Mouse (Mus musculus) embryonic facial prominence, embryonic 10.5 days (tissue): ENCODE measurements around the gene Gm9817. TPM values are rescaled to one million over a fixed set of nuclear protein-coding genes. Genes with fewer than 3 reads are reported as not detected.

Experiments used
- DNase-seq: peaks from one replicate; pipeline ENCODE4 v3.0.0-alpha.2; 2017; ENCODE audit warnings: low spot score
- H3K27ac ChIP-seq: fragments of 300-500 bp; sonication (generic); replicated peaks from 2 replicates; pipeline ENCODE4 v1.5.1; 2016; ENCODE audit warnings: mild to moderate bottlenecking
- H3K27me3 ChIP-seq: fragments of 300-500 bp; sonication (generic); replicated peaks from 2 replicates; pipeline ENCODE4 v1.6.1; 2016; ENCODE audit warnings: low read depth, mild to moderate bottlenecking; ENCODE audit not compliant: poor library complexity, severe bottlenecking
- H3K36me3 ChIP-seq: fragments of 300-500 bp; sonication (generic); replicated peaks from 2 replicates; pipeline ENCODE4 v1.6.1; 2016; ENCODE audit warnings: mild to moderate bottlenecking, moderate library complexity
- H3K4me1 ChIP-seq: fragments of 300-500 bp; sonication (generic); 2 replicates; pipeline ENCODE4 v1.6.1; 2016
- H3K4me3 ChIP-seq: fragments of 300-500 bp; sonication (generic); 2 replicates; pipeline ENCODE4 v1.5.1; 2016; ENCODE audit warnings: mild to moderate bottlenecking, moderate library complexity
- H3K9me3 ChIP-seq: fragments of 300-500 bp; sonication (generic); 2 replicates; pipeline ENCODE4 v1.6.1; 2016; ENCODE audit warnings: mild to moderate bottlenecking
- WGBS: fragments of 180-500 bp; shearing (Covaris S2); methylation state at CpG from one replicate; pipeline ENCODE4 v1.1.7; 2016; 5-methylcytosine and 5-hydroxymethylcytosine counted together
- polyA plus RNA-seq: library from polyadenylated mRNA; unstranded; fragments of >200 nt; fragmentation: Nextera tagmentation; extraction: Ambion mirVana; gene quantifications from 2 replicates; pipeline ENCODE4 v1.2.1, GENCODE M21; 2016

Gm9817 gene
- polyA plus RNA-seq, 1 experiment from 2014 or later, result not detected

GRCm38 (mm10) chr13:45052805-45053204 lies 25.7 kb upstream of the Gm9817 start:
- Histone ChIP-seq H3K9me3 (no peaks in the 10 kb centered on the region), H3K27me3 (no peaks in the 10 kb centered on the region), H3K4me1 (peaks cover 5% of the 10 kb centered on the region), H3K4me3 (no peak overlapping the region), H3K36me3 (no peaks in the 10 kb centered on the region), H3K27ac (no peak overlapping the region)
- no peak for DNase-seq
- WGBS, result 85% methylated on average over 7 of the region's 7 CpGs

DNA sequence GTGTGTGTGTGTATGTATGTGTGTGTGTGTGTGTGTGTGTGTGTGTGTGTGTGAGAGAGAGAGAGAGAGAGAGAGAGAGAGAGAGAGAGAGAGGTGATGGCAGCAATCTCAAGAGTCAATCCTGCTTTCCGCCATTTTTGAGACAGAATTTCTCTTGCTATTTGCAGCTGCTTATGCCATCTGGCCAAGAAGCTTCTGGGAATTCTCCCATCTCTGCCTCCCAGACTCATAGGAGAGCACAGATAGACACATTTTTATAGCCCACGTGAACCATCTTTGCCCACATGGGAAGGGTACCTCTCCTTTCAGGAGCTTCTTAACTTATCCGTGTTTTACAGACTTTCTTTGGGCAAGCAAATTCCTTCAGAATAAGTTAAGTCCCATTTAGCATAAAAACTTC lies 24.6 kb upstream of the Gm9817 start:
- no peak overlapping the region for H3K27ac ChIP-seq
- peaks cover 5% of the 10 kb centered on the region for H3K4me1 ChIP-seq
- no peaks in the 10 kb centered on the region for H3K9me3 ChIP-seq
- no peak overlapping the region for H3K4me3 ChIP-seq
- H3K27me3 ChIP-seq, result no peaks in the 10 kb centered on the region
- 88% methylated on average over 3 of the region's 3 CpGs for WGBS
- H3K36me3 ChIP-seq, result no peaks in the 10 kb centered on the region
- no peak for DNase-seq

GRCm38 (mm10) chr13:45059206-45059605 lies 19.3 kb upstream of the Gm9817 start:
- DNase-seq, result no peak
- Histone ChIP-seq H3K4me3 (no peak overlapping the region), H3K27ac (no peak overlapping the region), H3K27me3 (no peaks in the 10 kb centered on the region), H3K4me1 (no peaks in the 10 kb centered on the region), H3K9me3 (no peaks in the 10 kb centered on the region), H3K36me3 (no peaks in the 10 kb centered on the region)
- 88% methylated on average over 17 of the region's 17 CpGs for whole genome bisulfite sequencing

GRCm38 (mm10) chr13:45063146-45063545 lies 15.3 kb upstream of the Gm9817 start:
- Histone ChIP-seq H3K27ac (no peak overlapping the region), H3K4me1 (no peaks in the 10 kb centered on the region), H3K36me3 (no peaks in the 10 kb centered on the region), H3K27me3 (no peaks in the 10 kb centered on the region), H3K9me3 (no peaks in the 10 kb centered on the region), H3K4me3 (no peak overlapping the region)
- no peak for DNase-seq
- WGBS, result 82% methylated on average over 5 of the region's 5 CpGs

DNA sequence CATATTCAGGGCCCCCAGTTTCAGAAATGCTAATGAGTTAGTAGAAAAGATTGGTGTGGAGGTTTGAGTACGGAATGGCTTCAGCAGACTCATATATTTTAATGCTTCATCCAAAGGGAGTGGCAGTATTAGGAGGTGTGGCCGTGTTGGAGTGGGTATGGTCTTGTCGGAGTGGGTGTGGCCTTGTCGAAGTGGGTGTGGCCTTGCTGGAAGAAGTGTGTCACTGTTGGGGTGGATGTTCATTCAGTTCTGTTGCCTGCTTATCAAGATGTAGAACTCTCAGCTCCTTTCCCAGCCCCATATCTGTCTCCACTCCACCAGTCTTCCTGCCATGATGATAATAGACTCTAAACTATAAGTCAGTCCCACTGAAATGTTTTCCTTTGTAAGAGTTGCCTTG lies 13.5 kb upstream of the Gm9817 start:
- H3K9me3 ChIP-seq, result no peaks in the 10 kb centered on the region
- H3K36me3 ChIP-seq, result no peaks in the 10 kb centered on the region
- DNase-seq, result no peak
- no peak overlapping the region for H3K4me3 ChIP-seq
- no peaks in the 10 kb centered on the region for H3K27me3 ChIP-seq
- no peak overlapping the region for H3K27ac ChIP-seq
- WGBS, result 90% methylated on average over 4 of the region's 4 CpGs
- no peaks in the 10 kb centered on the region for H3K4me1 ChIP-seq

GRCm38 (mm10) chr13:45070366-45070765 lies 8.1 kb upstream of the Gm9817 start:
- H3K36me3 ChIP-seq, result no peaks in the 10 kb centered on the region
- no peak for DNase-seq
- peaks cover 6% of the 10 kb centered on the region; the same call in 1 of the 2 replicates for H3K27me3 ChIP-seq
- H3K4me1 ChIP-seq, result no peaks in the 10 kb centered on the region
- H3K9me3 ChIP-seq, result no peaks in the 10 kb centered on the region
- no peak overlapping the region for H3K4me3 ChIP-seq
- no peak overlapping the region for H3K27ac ChIP-seq
- 93% methylated on average over 6 of the region's 6 CpGs for WGBS

GRCm38 (mm10) chr13:45075012-45075411 lies 3.5 kb upstream of the Gm9817 start:
- no peak overlapping the region for H3K27ac ChIP-seq
- H3K4me1 ChIP-seq, result no peaks in the 10 kb centered on the region
- H3K36me3 ChIP-seq, result no peaks in the 10 kb centered on the region
- H3K27me3 ChIP-seq, result peaks cover 32% of the 10 kb centered on the region
- H3K4me3 ChIP-seq, result no peak overlapping the region
- no peaks in the 10 kb centered on the region for H3K9me3 ChIP-seq
- DNase-seq, result no peak

- DNase-seq, result no peak
- Histone ChIP-seq H3K27ac (no peak overlapping the region), H3K27me3 (peaks cover 34% of the 10 kb centered on the region), H3K4me3 (no peak overlapping the region), H3K4me1 (no peaks in the 10 kb centered on the region), H3K36me3 (no peaks in the 10 kb centered on the region), H3K9me3 (0 out of 2 replicates have a peak, but pooled peaks cover 4% of the 10 kb centered on the region)
- WGBS, result 95% methylated on average over 2 of the region's 2 CpGs
These were observed 2.8 kb upstream of the Gm9817 start for GRCm38 (mm10) chr13:45075715-45076114.

DNA sequence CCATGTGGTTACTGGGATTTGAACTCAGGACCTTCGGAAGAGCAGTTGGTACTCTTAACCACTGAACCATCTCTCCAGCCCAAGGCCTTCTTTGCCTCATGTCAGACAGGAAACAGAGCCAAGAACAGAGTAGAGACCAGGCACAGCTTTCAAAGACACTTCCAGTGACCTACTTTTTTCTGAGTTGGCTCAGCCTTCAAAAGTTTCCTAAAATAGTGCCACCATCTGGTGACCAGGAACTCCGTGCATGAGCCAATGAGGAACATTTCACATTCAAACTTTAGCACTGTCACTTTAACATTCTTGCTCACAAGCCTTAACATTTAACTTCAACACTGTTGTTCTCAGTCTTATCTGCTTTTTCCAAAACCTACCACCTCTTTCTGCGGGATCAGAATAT lies 2.3 kb downstream of the Gm9817 start:
- Histone ChIP-seq H3K4me1 (peaks cover 10% of the 10 kb centered on the region), H3K27ac (no peak overlapping the region), H3K9me3 (0 out of 2 replicates have a peak, but pooled peaks cover 8% of the 10 kb centered on the region), H3K4me3 (no peak overlapping the region), H3K36me3 (no peaks in the 10 kb centered on the region), H3K27me3 (peaks cover 35% of the 10 kb centered on the region)
- WGBS, result 96% methylated on average over 3 of the region's 3 CpGs
- no peak for DNase-seq

- 29% methylated on average over 5 of the region's 5 CpGs for WGBS
- peak; percentile 39 for DNase-seq
These were observed 5.2 kb downstream of the Gm9817 start for GRCm38 (mm10) chr13:45083696-45084095.

GRCm38 (mm10) chr13:45088796-45089221 lies 10.3 kb downstream of the Gm9817 start:
- Histone ChIP-seq H3K27ac (no peak overlapping the region), H3K4me3 (no peak overlapping the region), H3K27me3 (peaks cover 29% of the 10 kb centered on the region; the same call in 1 of the 2 replicates), H3K36me3 (no peaks in the 10 kb centered on the region), H3K4me1 (peaks cover 25% of the 10 kb centered on the region), H3K9me3 (no peaks in the 10 kb centered on the region)
- WGBS, result 31% methylated on average over 2 of the region's 2 CpGs
- peak; percentile 42 for DNase-seq

More at GRCm38 (mm10) chr13:45083696-45084095, 5.2 kb downstream of the Gm9817 start:
- Histone ChIP-seq H3K4me1 (peaks cover 14% of the 10 kb centered on the region), H3K4me3 (no peak overlapping the region), H3K36me3 (no peaks in the 10 kb centered on the region), H3K27ac (no peak overlapping the region), H3K9me3 (0 out of 2 replicates have a peak, but pooled peaks cover 8% of the 10 kb centered on the region), H3K27me3 (peaks cover 26% of the 10 kb centered on the region)

- no peak overlapping the region for H3K4me3 ChIP-seq
- H3K36me3 ChIP-seq, result no peaks in the 10 kb centered on the region
- H3K9me3 ChIP-seq, result no peaks in the 10 kb centered on the region
- H3K27me3 ChIP-seq, result peaks cover 28% of the 10 kb centered on the region; the same call in 1 of the 2 replicates
- H3K27ac ChIP-seq, result no peak overlapping the region; the same call in 1 of the 2 replicates
- H3K4me1 ChIP-seq, result peaks cover 30% of the 10 kb centered on the region
- no peak for DNase-seq
- 71% methylated on average over 13 of the region's 13 CpGs for WGBS
These were observed 11.4 kb downstream of the Gm9817 start for GRCm38 (mm10) chr13:45089846-45090245.

DNA sequence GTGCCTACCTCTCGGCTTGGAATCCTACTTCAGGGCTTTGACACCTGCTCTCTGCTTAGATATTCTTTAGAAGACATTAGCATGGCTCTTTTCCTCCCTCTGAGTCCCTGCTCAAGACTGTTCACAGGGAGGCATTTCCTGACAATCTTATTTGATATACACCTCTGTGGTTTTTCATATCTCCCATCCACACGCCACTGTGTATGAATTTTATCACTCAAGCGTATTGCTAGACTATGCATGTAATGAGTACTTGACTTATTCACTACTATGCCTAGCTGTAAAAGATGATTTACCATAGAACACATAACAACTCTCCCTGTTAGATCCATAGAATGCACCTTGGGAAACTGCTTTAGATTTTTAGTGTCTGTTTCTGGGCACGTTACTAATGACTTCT lies 14.3 kb downstream of the Gm9817 start:
- WGBS, result 89% methylated on average over 4 of the region's 4 CpGs
- Histone ChIP-seq H3K27ac (no peak overlapping the region), H3K4me1 (peaks cover 30% of the 10 kb centered on the region), H3K9me3 (no peaks in the 10 kb centered on the region), H3K36me3 (no peaks in the 10 kb centered on the region), H3K4me3 (no peak overlapping the region), H3K27me3 (0 out of 2 replicates have a peak, but pooled peaks cover 17% of the 10 kb centered on the region)
- DNase-seq, result no peak
